Mouse (Mus musculus) spleen, adult 2 months (tissue): Measurements from ENCODE around the gene AC124502.3.

ENCODE experiments used
- CTCF ChIP-seq: fragments of 200-500 bp; IDR thresholded peaks from 2 replicates; pipeline ENCODE4 v1.5.1; 2011; ENCODE audit warnings: mild to moderate bottlenecking, inconsistent platforms; ENCODE audit not compliant: insufficient read depth, insufficient read length, insufficient replicate concordance; ENCODE audit errors: extremely low read depth
- POLR2A ChIP-seq: fragments of 200-500 bp; IDR thresholded peaks from 2 replicates; pipeline ENCODE4 v1.6.1; 2011; ENCODE audit warnings: low read depth, low read length, inconsistent platforms

GRCm38 (mm10) chr19:4992904-4993303 lies 45.8 kb upstream of the AC124502.3 start:
- TF ChIP-seq CTCF = no peak
- TF ChIP-seq POLR2A = no peak
